Mouse (Mus musculus): ENCODE measurements around the gene Mthfd1l. TPM values are rescaled to one million over a fixed set of nuclear protein-coding genes. Genes with fewer than 3 reads are reported as not detected.

Mthfd1l gene
- polyA plus RNA-seq, 1 experiment from 2014 or later = 5.2 TPM

DNA sequence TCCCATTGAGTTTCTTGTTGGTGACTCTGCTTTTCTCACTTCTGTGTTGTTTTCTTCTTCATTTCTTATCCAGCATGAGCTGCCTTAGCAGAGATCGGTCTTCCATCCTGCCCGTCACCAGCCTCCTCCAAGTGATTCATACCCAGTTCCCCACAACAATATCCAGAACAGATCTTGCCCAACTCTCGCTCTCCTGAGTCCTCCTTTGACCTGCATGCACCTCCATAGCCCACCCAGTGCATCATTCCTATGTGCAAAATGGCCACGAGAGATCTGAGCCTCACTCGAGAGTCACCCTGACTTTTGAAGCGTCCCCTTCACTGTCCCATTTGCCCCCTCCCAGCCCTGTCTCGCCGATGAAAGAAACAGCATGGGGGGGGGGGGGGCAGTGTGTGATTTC is 120.1 kb downstream of the Mthfd1l start:
- Histone ChIP-seq H3K9me3 (replicated peaks) (no peaks in the 10 kb centered on the region), H3K27me3 (no peaks in the 10 kb centered on the region), H3K4me1 (no peaks in the 10 kb centered on the region), H3K27ac (no peak overlapping the region), H3K9ac (no peak overlapping the region), H3K4me3 (no peak overlapping the region), H3K36me3 (ENCODE audit: poor library complexity, severe bottlenecking) (no peaks in the 10 kb centered on the region), H3K4me2 (no peak overlapping the region)
- WGBS = 89% methylated on average over 8 of the region's 8 CpGs
- no peak for ATAC-seq

DNA sequence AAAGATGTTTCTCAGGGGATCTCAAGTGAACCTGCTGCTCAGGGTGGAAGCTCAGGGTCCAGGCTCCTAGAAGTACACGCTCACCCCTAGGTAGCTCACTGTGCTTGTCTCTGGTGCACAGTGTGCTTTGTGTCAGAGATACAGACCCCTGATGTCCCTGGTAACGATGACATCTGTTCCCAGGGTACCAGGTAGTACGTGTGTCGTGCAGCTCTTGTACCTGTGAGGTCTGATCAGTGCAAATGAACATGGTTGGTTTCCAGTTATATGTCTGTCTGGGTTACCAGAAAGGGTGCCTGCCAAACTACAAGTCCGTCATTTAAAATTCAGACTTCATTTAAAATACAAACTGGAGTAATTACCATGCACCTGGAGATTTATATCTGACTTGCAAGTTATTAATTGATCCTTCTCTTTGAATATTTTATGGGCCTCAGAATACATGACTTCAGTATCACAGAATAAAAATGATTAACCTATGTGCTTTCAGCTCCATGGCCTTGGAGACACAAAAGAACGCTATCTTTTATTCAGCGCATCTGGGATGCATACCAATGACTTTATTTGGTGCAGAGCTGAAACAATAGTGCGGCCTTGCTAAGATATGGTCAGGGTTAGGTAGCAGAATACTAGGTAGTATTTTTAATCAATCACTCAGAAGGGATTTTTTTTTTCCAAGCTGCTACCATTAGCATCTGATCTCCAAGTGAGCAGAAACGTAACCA is 121.3 kb downstream of the Mthfd1l start:
- Histone ChIP-seq H3K4me2 (no peak overlapping the region), H3K27ac (peak overlapping the region; percentile 45; the same call in 1 of the 2 replicates), H3K4me3 (no peak overlapping the region), H3K36me3 (ENCODE audit: poor library complexity, severe bottlenecking) (no peaks in the 10 kb centered on the region), H3K9me3 (replicated peaks) (no peaks in the 10 kb centered on the region), H3K27me3 (no peaks in the 10 kb centered on the region), H3K9ac (no peak overlapping the region), H3K4me1 (no peaks in the 10 kb centered on the region)
- WGBS = 86% methylated on average over 9 of the region's 9 CpGs
- peak; percentile 44; the same call in 1 of the 2 replicates for ATAC-seq

DNA sequence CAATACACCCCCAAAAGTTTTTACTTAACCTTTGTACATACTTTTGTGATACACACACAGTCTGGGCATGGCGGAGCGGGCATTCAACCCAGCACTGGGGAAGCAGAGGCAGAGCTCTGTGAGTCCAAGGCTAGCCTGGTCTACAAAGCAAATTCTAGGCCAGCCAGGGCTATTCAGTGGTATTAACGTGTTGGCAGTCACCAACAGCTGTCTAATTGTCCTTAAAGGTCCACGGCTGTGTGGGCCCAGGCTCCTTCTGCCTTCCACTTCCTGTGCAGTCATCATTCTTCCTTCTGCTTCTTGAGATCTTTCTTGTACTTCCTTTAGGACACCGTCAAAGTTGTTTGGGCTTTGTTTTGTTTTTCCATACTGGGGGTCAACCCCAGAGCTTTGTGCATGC is 123.2 kb downstream of the Mthfd1l start:
- ATAC-seq = no peak
- Histone ChIP-seq H3K4me2 (no peak overlapping the region), H3K27ac (no peak overlapping the region), H3K36me3 (ENCODE audit: poor library complexity, severe bottlenecking) (no peaks in the 10 kb centered on the region), H3K27me3 (no peaks in the 10 kb centered on the region), H3K9me3 (replicated peaks) (no peaks in the 10 kb centered on the region), H3K9ac (no peak overlapping the region), H3K4me1 (no peaks in the 10 kb centered on the region), H3K4me3 (no peak overlapping the region)
- WGBS = 88% methylated on average over 5 of the region's 5 CpGs

DNA sequence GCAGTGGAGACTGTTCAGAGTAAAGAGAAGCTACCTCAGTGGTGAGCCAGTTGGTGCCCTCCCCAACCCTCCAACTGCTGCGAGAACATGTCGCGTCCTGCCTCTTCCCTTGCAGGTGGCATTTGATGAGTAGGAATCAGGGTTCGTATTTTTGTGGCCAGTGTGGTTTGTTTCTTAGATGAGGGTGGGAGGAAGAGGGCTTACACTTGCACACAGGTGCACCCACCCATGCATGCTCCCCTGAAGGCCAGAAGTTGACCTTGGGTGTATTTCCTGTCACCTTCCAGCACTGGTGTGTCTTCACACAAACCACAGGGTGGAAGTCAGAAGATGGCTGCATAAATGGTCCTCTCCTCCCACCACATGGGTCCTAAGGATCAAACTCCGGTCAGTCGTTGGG is 127.1 kb downstream of the Mthfd1l start:
- Histone ChIP-seq H3K36me3 (ENCODE audit: poor library complexity, severe bottlenecking) (peaks cover 6% of the 10 kb centered on the region; the same call in 1 of the 2 replicates), H3K4me2 (no peak overlapping the region), H3K27me3 (no peaks in the 10 kb centered on the region), H3K27ac (no peak overlapping the region), H3K9ac (no peak overlapping the region), H3K9me3 (replicated peaks) (no peaks in the 10 kb centered on the region), H3K4me3 (no peak overlapping the region), H3K4me1 (no peaks in the 10 kb centered on the region)
- WGBS = 95% methylated on average over 6 of the region's 6 CpGs
- ATAC-seq = no peak

- peak; percentile 73 for ATAC-seq
- Histone ChIP-seq H3K36me3 (ENCODE audit: poor library complexity, severe bottlenecking) (peaks cover 6% of the 10 kb centered on the region; the same call in 1 of the 2 replicates), H3K27ac (peak overlapping the region; percentile 45), H3K27me3 (no peaks in the 10 kb centered on the region), H3K9ac (no peak overlapping the region), H3K4me2 (peak overlapping the region; percentile 6), H3K9me3 (replicated peaks) (no peaks in the 10 kb centered on the region), H3K4me1 (peaks cover 31% of the 10 kb centered on the region), H3K4me3 (no peak overlapping the region)
- WGBS = 9% methylated on average over 10 of the region's 10 CpGs
Observed at GRCm38 (mm10) chr10:4105676-4106528, 133.0 kb downstream of the Mthfd1l start.

- 29% methylated on average over 7 of the region's 7 CpGs for WGBS
- Histone ChIP-seq H3K9me3 (replicated peaks) (no peaks in the 10 kb centered on the region), H3K27ac (no peak overlapping the region), H3K9ac (no peak overlapping the region), H3K4me2 (no peak overlapping the region), H3K36me3 (ENCODE audit: poor library complexity, severe bottlenecking) (peaks cover 6% of the 10 kb centered on the region; the same call in 1 of the 2 replicates), H3K4me3 (no peak overlapping the region), H3K4me1 (peaks cover 42% of the 10 kb centered on the region), H3K27me3 (no peaks in the 10 kb centered on the region)
- ATAC-seq = no peak; the same call in 1 of the 2 replicates
Observed at GRCm38 (mm10) chr10:4107661-4108338, 134.9 kb downstream of the Mthfd1l start.

DNA sequence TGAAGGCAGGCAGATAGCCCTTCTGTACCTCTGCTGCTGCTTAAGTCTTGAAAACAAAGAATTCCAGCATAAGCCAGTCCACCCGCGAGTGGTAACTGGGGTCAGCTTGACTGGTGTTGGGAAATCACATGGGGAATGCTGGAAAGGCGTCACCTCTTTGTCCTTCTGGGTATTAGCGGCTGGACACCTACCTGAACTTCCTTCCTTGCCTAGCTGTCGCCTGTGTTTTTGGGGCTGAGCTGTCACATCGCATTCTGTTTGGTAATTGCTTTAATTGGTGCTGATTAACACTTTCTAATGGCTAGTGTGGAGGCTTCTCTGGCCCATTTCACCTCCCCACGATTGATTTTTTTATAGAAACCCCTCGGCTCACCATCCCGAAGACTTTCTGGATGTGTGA is 135.5 kb downstream of the Mthfd1l start:
- Histone ChIP-seq H3K9me3 (replicated peaks) (no peaks in the 10 kb centered on the region), H3K9ac (no peak overlapping the region), H3K4me1 (peaks cover 48% of the 10 kb centered on the region), H3K27me3 (no peaks in the 10 kb centered on the region), H3K4me3 (no peak overlapping the region), H3K36me3 (ENCODE audit: poor library complexity, severe bottlenecking) (peaks cover 5% of the 10 kb centered on the region; the same call in 1 of the 2 replicates), H3K4me2 (no peak overlapping the region), H3K27ac (no peak overlapping the region)
- 41% methylated on average over 9 of the region's 9 CpGs for WGBS
- ATAC-seq = no peak

GRCm38 (mm10) chr10:4111095-4111794 is 138.3 kb downstream of the Mthfd1l start:
- no peaks in the 10 kb centered on the region for H3K36me3 ChIP-seq (ENCODE audit: poor library complexity, severe bottlenecking)
- no peak overlapping the region for H3K9ac ChIP-seq
- no peak overlapping the region for H3K27ac ChIP-seq
- no peak overlapping the region for H3K4me2 ChIP-seq
- no peaks in the 10 kb centered on the region for H3K27me3 ChIP-seq
- 88% methylated on average over 19 of the region's 19 CpGs for WGBS
- peaks cover 41% of the 10 kb centered on the region for H3K4me1 ChIP-seq
- no peak overlapping the region for H3K4me3 ChIP-seq
- no peak for ATAC-seq
- H3K9me3 ChIP-seq (replicated peaks) = no peaks in the 10 kb centered on the region

GRCm38 (mm10) chr10:4111795-4112139 is 138.8 kb downstream of the Mthfd1l start:
- ATAC-seq = no peak
- Histone ChIP-seq H3K27me3 (no peaks in the 10 kb centered on the region), H3K36me3 (ENCODE audit: poor library complexity, severe bottlenecking) (no peaks in the 10 kb centered on the region), H3K4me2 (no peak overlapping the region), H3K9me3 (replicated peaks) (no peaks in the 10 kb centered on the region), H3K9ac (no peak overlapping the region), H3K27ac (no peak overlapping the region), H3K4me1 (peaks cover 36% of the 10 kb centered on the region), H3K4me3 (no peak overlapping the region)
- WGBS = 80% methylated on average over 8 of the region's 8 CpGs

- WGBS = 45% methylated on average over 17 of the region's 17 CpGs
- Histone ChIP-seq H3K27ac (peak overlapping the region; percentile 23; the same call in 1 of the 2 replicates), H3K4me3 (no peak overlapping the region), H3K9me3 (replicated peaks) (no peaks in the 10 kb centered on the region), H3K27me3 (no peaks in the 10 kb centered on the region), H3K36me3 (ENCODE audit: poor library complexity, severe bottlenecking) (no peaks in the 10 kb centered on the region), H3K4me1 (peaks cover 30% of the 10 kb centered on the region), H3K9ac (no peak overlapping the region), H3K4me2 (no peak overlapping the region)
- ATAC-seq = peak; percentile 73
Observed at GRCm38 (mm10) chr10:4112611-4113327, 139.9 kb downstream of the Mthfd1l start.

DNA sequence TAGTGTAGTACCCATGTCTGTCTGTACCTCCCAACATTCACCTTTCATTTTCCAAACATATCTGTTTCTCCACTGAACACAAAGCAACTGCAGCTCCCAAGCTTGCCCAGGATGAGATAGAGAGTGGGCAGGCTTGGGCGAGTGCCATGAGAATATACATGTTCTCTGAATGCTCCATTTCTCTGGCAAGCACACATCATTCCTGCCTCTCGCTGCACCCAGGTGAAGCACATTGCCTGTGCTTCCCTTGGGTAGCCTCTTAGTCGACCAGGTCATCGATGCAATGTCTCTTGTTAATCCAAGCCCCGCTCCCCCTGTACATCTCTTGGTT is 140.4 kb downstream of the Mthfd1l start:
- ATAC-seq = no peak
- no peak overlapping the region for H3K9ac ChIP-seq
- H3K27me3 ChIP-seq = no peaks in the 10 kb centered on the region
- H3K4me3 ChIP-seq = no peak overlapping the region
- H3K9me3 ChIP-seq (replicated peaks) = no peaks in the 10 kb centered on the region
- H3K4me1 ChIP-seq = peaks cover 25% of the 10 kb centered on the region
- no peaks in the 10 kb centered on the region for H3K36me3 ChIP-seq (ENCODE audit: poor library complexity, severe bottlenecking)
- H3K27ac ChIP-seq = peak overlapping the region; percentile 23; the same call in 1 of the 2 replicates
- H3K4me2 ChIP-seq = no peak overlapping the region
- WGBS = 90% methylated on average over 5 of the region's 5 CpGs

Measured in forebrain, embryonic 13.5 days (tissue).